Mouse (Mus musculus): ENCODE results near the gene Nfia. TPM values are rescaled to one million over a fixed set of nuclear protein-coding genes. Genes with fewer than 3 reads are reported as not detected.

Nfia gene
- polyA plus RNA-seq, 1 experiment from 2014 or later, result 33.7 TPM

- H3K36me3 ChIP-seq (ENCODE audit: control insufficient read depth, insufficient read depth, low read length), result peaks cover 4% of the 10 kb centered on the region
- H3K4me2 ChIP-seq, result no peak overlapping the region
- ATAC-seq (replicated peaks; ENCODE audit: insufficient number of reproducible peaks, low FRiP score, low TSS enrichment), result no peak
- peaks cover 3% of the 10 kb centered on the region for H3K9me3 ChIP-seq (replicated peaks; ENCODE audit: control insufficient read depth, low read length)
- H3K4me1 ChIP-seq (ENCODE audit: control insufficient read depth, insufficient read depth, low read length), result peaks cover 18% of the 10 kb centered on the region
- H3K4me3 ChIP-seq (ENCODE audit: low read depth, low read length), result no peak overlapping the region
- WGBS (ENCODE audit: insufficient replicate concordance), result 87% methylated on average over 2 of the region's 2 CpGs
- H3K9ac ChIP-seq (ENCODE audit: low read depth, low read length), result no peak overlapping the region
- no peaks in the 10 kb centered on the region for H3K27me3 ChIP-seq (ENCODE audit: control insufficient read depth, insufficient read depth, low read length)
- no peak overlapping the region for H3K27ac ChIP-seq (ENCODE audit: low read depth, low read length)
These were observed 34.4 kb downstream of the Nfia start for GRCm38 (mm10) chr4:97806924-97807323.

GRCm38 (mm10) chr4:97808885-97809284 lies 36.4 kb downstream of the Nfia start:
- Histone ChIP-seq H3K4me1 (ENCODE audit: control insufficient read depth, insufficient read depth, low read length) (peaks cover 23% of the 10 kb centered on the region), H3K9ac (ENCODE audit: low read depth, low read length) (no peak overlapping the region), H3K27me3 (ENCODE audit: control insufficient read depth, insufficient read depth, low read length) (no peaks in the 10 kb centered on the region), H3K4me3 (ENCODE audit: low read depth, low read length) (no peak overlapping the region), H3K4me2 (no peak overlapping the region), H3K36me3 (ENCODE audit: control insufficient read depth, insufficient read depth, low read length) (no peaks in the 10 kb centered on the region), H3K9me3 (replicated peaks; ENCODE audit: control insufficient read depth, low read length) (no peaks in the 10 kb centered on the region), H3K27ac (ENCODE audit: low read depth, low read length) (no peak overlapping the region)
- WGBS (ENCODE audit: insufficient replicate concordance), result 68% methylated on average over 3 of the region's 3 CpGs
- no peak for ATAC-seq (replicated peaks; ENCODE audit: insufficient number of reproducible peaks, low FRiP score, low TSS enrichment)

DNA sequence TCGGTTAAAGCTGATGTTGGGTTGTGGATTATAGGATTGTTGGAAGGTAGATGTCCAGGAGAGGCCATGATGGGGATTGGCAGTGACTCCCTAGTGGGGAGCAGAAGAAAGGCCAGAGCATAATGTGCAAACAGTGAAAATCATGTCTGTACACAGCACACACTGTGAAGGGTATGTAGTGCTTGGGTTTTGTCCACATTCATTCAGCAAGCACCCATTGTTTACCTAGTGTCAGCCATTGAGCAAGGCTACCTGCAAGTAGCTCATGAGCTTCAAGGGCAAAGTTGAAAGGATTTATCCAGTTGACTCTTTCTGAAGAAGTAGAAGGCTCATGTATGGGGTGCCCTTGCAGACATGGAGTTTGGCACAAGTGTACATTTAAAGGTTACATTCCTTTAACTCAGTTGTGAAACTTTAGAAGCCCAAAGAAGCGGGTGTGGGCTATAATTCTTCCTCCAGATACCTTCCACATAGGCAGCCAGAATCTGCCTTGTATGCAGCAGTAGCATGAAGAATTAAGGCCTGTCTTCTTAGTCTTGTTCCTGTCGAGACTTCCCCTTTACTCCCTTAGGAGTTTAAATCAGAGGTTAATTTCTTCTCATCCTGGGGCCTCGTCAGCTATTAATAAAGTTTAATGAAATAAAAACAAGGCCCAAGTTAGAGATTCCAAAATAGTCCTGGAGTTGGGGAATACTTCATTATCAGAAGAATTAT lies 37.2 kb downstream of the Nfia start:
- Histone ChIP-seq H3K27ac (ENCODE audit: low read depth, low read length) (no peak overlapping the region), H3K4me3 (ENCODE audit: low read depth, low read length) (no peak overlapping the region), H3K4me2 (no peak overlapping the region), H3K4me1 (ENCODE audit: control insufficient read depth, insufficient read depth, low read length) (peaks cover 25% of the 10 kb centered on the region), H3K36me3 (ENCODE audit: control insufficient read depth, insufficient read depth, low read length) (no peaks in the 10 kb centered on the region), H3K9ac (ENCODE audit: low read depth, low read length) (no peak overlapping the region), H3K9me3 (replicated peaks; ENCODE audit: control insufficient read depth, low read length) (no peaks in the 10 kb centered on the region), H3K27me3 (ENCODE audit: control insufficient read depth, insufficient read depth, low read length) (no peaks in the 10 kb centered on the region)
- WGBS (ENCODE audit: insufficient replicate concordance), result 76% methylated on average over 4 of the region's 4 CpGs
- no peak for ATAC-seq (replicated peaks; ENCODE audit: insufficient number of reproducible peaks, low FRiP score, low TSS enrichment)

GRCm38 (mm10) chr4:97810348-97810939 lies 37.9 kb downstream of the Nfia start:
- Histone ChIP-seq H3K27ac (ENCODE audit: low read depth, low read length) (no peak overlapping the region), H3K4me2 (no peak overlapping the region)
- WGBS (ENCODE audit: insufficient replicate concordance), result 71% methylated on average over 7 of the region's 7 CpGs

GRCm38 (mm10) chr4:97813035-97813434 lies 40.5 kb downstream of the Nfia start:
- Histone ChIP-seq H3K27ac (ENCODE audit: low read depth, low read length) (no peak overlapping the region), H3K9me3 (replicated peaks; ENCODE audit: control insufficient read depth, low read length) (no peaks in the 10 kb centered on the region), H3K4me1 (ENCODE audit: control insufficient read depth, insufficient read depth, low read length) (peaks cover 27% of the 10 kb centered on the region), H3K36me3 (ENCODE audit: control insufficient read depth, insufficient read depth, low read length) (no peaks in the 10 kb centered on the region), H3K4me2 (no peak overlapping the region), H3K4me3 (ENCODE audit: low read depth, low read length) (no peak overlapping the region), H3K27me3 (ENCODE audit: control insufficient read depth, insufficient read depth, low read length) (no peaks in the 10 kb centered on the region), H3K9ac (ENCODE audit: low read depth, low read length) (no peak overlapping the region)
- ATAC-seq (replicated peaks; ENCODE audit: insufficient number of reproducible peaks, low FRiP score, low TSS enrichment), result no peak
- 79% methylated on average over 5 of the region's 5 CpGs for WGBS (ENCODE audit: insufficient replicate concordance)

More at GRCm38 (mm10) chr4:97810348-97810939, 37.9 kb downstream of the Nfia start:
- no peaks in the 10 kb centered on the region for H3K9me3 ChIP-seq (replicated peaks; ENCODE audit: control insufficient read depth, low read length)
- H3K4me3 ChIP-seq (ENCODE audit: low read depth, low read length), result no peak overlapping the region
- peaks cover 23% of the 10 kb centered on the region for H3K4me1 ChIP-seq (ENCODE audit: control insufficient read depth, insufficient read depth, low read length)
- H3K36me3 ChIP-seq (ENCODE audit: control insufficient read depth, insufficient read depth, low read length), result no peaks in the 10 kb centered on the region
- ATAC-seq (replicated peaks; ENCODE audit: insufficient number of reproducible peaks, low FRiP score, low TSS enrichment), result no peak
- no peak overlapping the region for H3K9ac ChIP-seq (ENCODE audit: low read depth, low read length)
- no peaks in the 10 kb centered on the region for H3K27me3 ChIP-seq (ENCODE audit: control insufficient read depth, insufficient read depth, low read length)

DNA sequence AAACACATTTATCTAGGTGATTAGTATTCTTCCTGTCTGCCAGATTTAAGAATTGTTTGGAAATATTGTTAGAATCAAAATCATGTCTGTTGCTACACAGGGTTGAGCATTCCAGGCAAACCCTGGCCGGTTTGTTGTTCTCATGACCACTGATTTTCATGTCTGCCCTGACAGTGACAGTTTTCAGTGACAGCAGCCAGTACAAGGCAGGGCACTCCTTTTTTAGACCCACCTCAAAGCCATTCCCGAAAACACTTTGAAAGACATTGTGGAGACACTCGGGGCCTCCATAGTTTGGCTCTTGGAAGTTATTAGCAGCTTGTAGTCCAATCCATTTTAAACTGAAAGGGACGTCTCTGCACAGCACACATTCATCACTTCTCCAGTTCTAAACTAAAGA lies 41.5 kb downstream of the Nfia start:
- peaks cover 25% of the 10 kb centered on the region for H3K4me1 ChIP-seq (ENCODE audit: control insufficient read depth, insufficient read depth, low read length)

DNA sequence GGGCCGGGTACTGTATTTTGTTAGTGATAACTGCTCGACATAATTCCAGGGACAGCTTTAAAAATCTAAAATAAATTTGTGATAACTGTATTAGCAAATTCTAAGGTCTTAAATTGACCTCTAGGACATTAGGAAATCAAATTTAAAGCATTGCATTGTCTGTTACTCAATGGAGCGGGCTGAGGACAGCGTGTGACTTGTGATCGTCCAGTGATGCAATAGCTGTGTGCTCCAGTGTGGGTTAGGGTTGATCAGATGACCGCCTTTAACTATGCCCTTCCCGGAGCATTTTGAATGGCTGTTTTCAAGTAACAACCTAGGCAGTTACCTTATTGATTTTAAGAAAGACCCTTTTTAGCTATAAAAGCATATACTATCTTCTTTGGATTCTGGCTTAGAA lies 42.0 kb downstream of the Nfia start:
- no peak for ATAC-seq (replicated peaks; ENCODE audit: insufficient number of reproducible peaks, low FRiP score, low TSS enrichment)
- peak overlapping the region; percentile 52 for H3K27ac ChIP-seq (ENCODE audit: low read depth, low read length)
- no peak overlapping the region for H3K4me2 ChIP-seq
- no peak overlapping the region for H3K9ac ChIP-seq (ENCODE audit: low read depth, low read length)
- WGBS (ENCODE audit: insufficient replicate concordance), result 84% methylated on average over 7 of the region's 7 CpGs
- H3K36me3 ChIP-seq (ENCODE audit: control insufficient read depth, insufficient read depth, low read length), result no peaks in the 10 kb centered on the region
- no peaks in the 10 kb centered on the region for H3K27me3 ChIP-seq (ENCODE audit: control insufficient read depth, insufficient read depth, low read length)
- peaks cover 20% of the 10 kb centered on the region for H3K4me1 ChIP-seq (ENCODE audit: control insufficient read depth, insufficient read depth, low read length)
- H3K9me3 ChIP-seq (replicated peaks; ENCODE audit: control insufficient read depth, low read length), result no peaks in the 10 kb centered on the region
- no peak overlapping the region for H3K4me3 ChIP-seq (ENCODE audit: low read depth, low read length)

More for the DNA sequence above, 41.5 kb downstream of the Nfia start:
- Histone ChIP-seq H3K27ac (ENCODE audit: low read depth, low read length) (peak overlapping the region; percentile 52), H3K9ac (ENCODE audit: low read depth, low read length) (no peak overlapping the region), H3K36me3 (ENCODE audit: control insufficient read depth, insufficient read depth, low read length) (no peaks in the 10 kb centered on the region), H3K4me2 (no peak overlapping the region), H3K9me3 (replicated peaks; ENCODE audit: control insufficient read depth, low read length) (no peaks in the 10 kb centered on the region), H3K27me3 (ENCODE audit: control insufficient read depth, insufficient read depth, low read length) (no peaks in the 10 kb centered on the region), H3K4me3 (ENCODE audit: low read depth, low read length) (no peak overlapping the region)
- ATAC-seq (replicated peaks; ENCODE audit: insufficient number of reproducible peaks, low FRiP score, low TSS enrichment), result no peak
- 46% methylated on average over 4 of the region's 4 CpGs for WGBS (ENCODE audit: insufficient replicate concordance)

DNA sequence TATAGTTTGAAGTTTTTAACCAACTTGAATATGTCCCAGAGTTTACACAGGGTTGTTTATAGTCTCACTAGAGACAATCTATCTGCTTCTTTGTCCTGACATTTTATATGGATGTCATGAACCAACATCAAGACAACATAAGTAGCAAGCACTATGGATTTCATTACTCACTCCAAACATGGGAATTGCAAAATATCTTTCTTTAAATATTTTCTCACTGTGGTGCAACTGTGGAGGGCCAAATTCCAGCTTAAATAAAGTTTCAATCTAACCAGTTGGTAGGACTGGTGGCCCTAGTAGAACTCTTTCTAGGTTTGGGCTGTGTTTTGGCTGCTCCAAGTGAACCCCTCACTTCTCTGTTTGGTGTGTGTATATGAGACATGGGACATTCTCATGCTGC lies 43.5 kb downstream of the Nfia start:
- Histone ChIP-seq H3K4me1 (ENCODE audit: control insufficient read depth, insufficient read depth, low read length) (peaks cover 12% of the 10 kb centered on the region; the same call in 1 of the 2 replicates), H3K4me2 (no peak overlapping the region), H3K9ac (ENCODE audit: low read depth, low read length) (no peak overlapping the region), H3K4me3 (ENCODE audit: low read depth, low read length) (no peak overlapping the region), H3K27me3 (ENCODE audit: control insufficient read depth, insufficient read depth, low read length) (no peaks in the 10 kb centered on the region), H3K27ac (ENCODE audit: low read depth, low read length) (no peak overlapping the region), H3K9me3 (replicated peaks; ENCODE audit: control insufficient read depth, low read length) (no peaks in the 10 kb centered on the region), H3K36me3 (ENCODE audit: control insufficient read depth, insufficient read depth, low read length) (no peaks in the 10 kb centered on the region)
- ATAC-seq (replicated peaks; ENCODE audit: insufficient number of reproducible peaks, low FRiP score, low TSS enrichment), result no peak

GRCm38 (mm10) chr4:97816753-97817152 lies 44.2 kb downstream of the Nfia start:
- Histone ChIP-seq H3K4me2 (no peak overlapping the region), H3K9ac (ENCODE audit: low read depth, low read length) (no peak overlapping the region), H3K36me3 (ENCODE audit: control insufficient read depth, insufficient read depth, low read length) (no peaks in the 10 kb centered on the region), H3K27me3 (ENCODE audit: control insufficient read depth, insufficient read depth, low read length) (no peaks in the 10 kb centered on the region), H3K27ac (ENCODE audit: low read depth, low read length) (no peak overlapping the region), H3K9me3 (replicated peaks; ENCODE audit: control insufficient read depth, low read length) (no peaks in the 10 kb centered on the region), H3K4me1 (ENCODE audit: control insufficient read depth, insufficient read depth, low read length) (peaks cover 12% of the 10 kb centered on the region; the same call in 1 of the 2 replicates), H3K4me3 (ENCODE audit: low read depth, low read length) (no peak overlapping the region)
- ATAC-seq (replicated peaks; ENCODE audit: insufficient number of reproducible peaks, low FRiP score, low TSS enrichment), result no peak
- 75% methylated on average over 3 of the region's 3 CpGs for WGBS (ENCODE audit: insufficient replicate concordance)

All from heart, embryonic 11.5 days (tissue).